Mouse (Mus musculus): ENCODE data around the gene Rbm26. TPM values are rescaled to one million over a fixed set of nuclear protein-coding genes. Genes with fewer than 3 reads are reported as not detected.

The Rbm26 gene
- polyA plus RNA-seq, 1 experiment from 2014 or later = 33.2 TPM

Other genes starting within 250 kb of the Rbm26 start
- gene Ndfip2, start 81.2 kb upstream of the Rbm26 start, polyA plus RNA-seq (2015; fragmentation: Nextera tagmentation; extraction: Ambion mirVana) = 114 and 118 TPM in 2 replicates

All from neural tube, embryonic 13.5 days (tissue).